Mouse (Mus musculus): ENCODE data around the gene Nckap5l.
"Not testable (repeated sequence)": the region's sequence is repeated elsewhere in the genome, so short reads cannot be mapped to it uniquely, and the experiment has no call there.

- TF ChIP-seq UBTF (IDR thresholded peaks at IDR 0.05; ENCODE audit: low read depth, low read length); EP300 (IDR thresholded peaks at IDR 0.05; ENCODE audit: low read length); BHLHE40 (IDR thresholded peaks at IDR 0.05; ENCODE audit: low read depth, low read length); POLR2A (IDR thresholded peaks at IDR 0.05; ENCODE audit: low read depth, low read length); ELF1 (IDR thresholded peaks at IDR 0.05; ENCODE audit: low read depth, low read length); TBP (conservative IDR thresholded peaks at IDR 0.05; ENCODE audit: low read depth, low read length); MXI1 (IDR thresholded peaks at IDR 0.05; ENCODE audit: low read depth, low read length); ZMIZ1 (IDR thresholded peaks at IDR 0.05; ENCODE audit: low read depth, low read length); ZNF384 (IDR thresholded peaks at IDR 0.05; ENCODE audit: low read depth, low read length); ZC3H11A (IDR thresholded peaks at IDR 0.05; ENCODE audit: low read depth, low read length): not testable (repeated sequence)
- TF ChIP-seq CTCF (conservative IDR thresholded peaks at IDR 0.05 in 1 of 2, IDR thresholded peaks at IDR 0.05 in 1 of 2; ENCODE audit: low read depth in 2 of 2, low read length in 2 of 2) = peak in 1 of 2 experiments; percentile 50; a peak in 2 of 4 replicates
Observed at GRCm38 (mm10) chr15:99386110-99386509, 71.4 kb downstream of the Nckap5l start.
